Mouse (Mus musculus): Measurements from ENCODE around the gene Fbln7. TPM values are rescaled to one million over a fixed set of nuclear protein-coding genes. Genes with fewer than 3 reads are reported as not detected.
A peak's percentile ranks its signal among the peaks of the same experiment; 100 is the strongest.

Fbln7 gene
- polyA plus RNA-seq, 1 experiment, result 0.69 TPM

DNA sequence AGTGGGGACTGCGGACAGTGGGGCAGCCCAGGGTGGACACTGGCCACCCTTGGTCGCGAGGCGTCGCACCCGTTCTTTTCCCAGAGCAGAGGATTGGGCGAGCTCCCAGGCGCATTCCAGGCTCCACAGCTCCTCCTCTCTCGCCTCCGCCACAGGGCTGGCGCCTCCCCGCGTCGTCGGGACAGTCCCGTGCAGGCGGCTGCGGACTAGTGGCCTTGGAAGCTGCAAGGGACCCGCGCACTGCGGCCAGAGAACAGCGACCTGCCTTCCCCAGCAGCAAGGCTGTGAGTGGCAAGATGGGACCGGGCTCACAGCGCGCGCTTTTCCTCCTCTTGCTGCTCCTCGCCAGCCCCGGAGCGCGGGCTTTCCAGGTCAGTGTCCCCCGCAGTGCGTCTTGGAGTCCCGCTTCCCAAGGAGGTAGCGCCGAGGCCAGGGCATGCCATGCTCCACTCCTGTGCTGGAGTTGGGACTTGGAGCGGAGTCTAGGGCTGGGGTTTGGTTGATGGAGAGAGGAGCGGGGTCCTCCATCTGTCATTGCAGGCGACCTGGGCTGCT is 1.1 kb downstream of the Fbln7 start:
- Histone ChIP-seq H3K27me3 (ENCODE audit: control insufficient read depth, insufficient read depth, low read length) (peaks cover 4% of the 10 kb centered on the region; the same call in 1 of the 2 replicates), H3K27ac (ENCODE audit: control insufficient read depth, insufficient read depth, low read length) (no peak overlapping the region), H3K36me3 (ENCODE audit: control insufficient read depth, insufficient read depth, low read length) (no peaks in the 10 kb centered on the region), H3K4me3 (ENCODE audit: control insufficient read depth, insufficient read depth, low read length) (no peak overlapping the region), H3K4me1 (replicated peaks; ENCODE audit: control insufficient read depth, insufficient read depth, low read length) (no peaks in the 10 kb centered on the region)
- TF ChIP-seq POLR2A (IDR thresholded peaks at IDR 0.05; ENCODE audit: control insufficient read depth, extremely low read depth, insufficient read depth, low read length, poor library complexity), result no peak
- 0 out of 2 replicates have a peak, but pooled peaks have one; percentile 12 for TF ChIP-seq CTCF (IDR thresholded peaks at IDR 0.05; ENCODE audit: borderline replicate concordance, control insufficient read depth, extremely low read depth, insufficient read depth, low read length, poor library complexity)
- no peak for DNase-seq
- 10% methylated on average over 37 of the region's 38 CpGs for WGBS

DNA sequence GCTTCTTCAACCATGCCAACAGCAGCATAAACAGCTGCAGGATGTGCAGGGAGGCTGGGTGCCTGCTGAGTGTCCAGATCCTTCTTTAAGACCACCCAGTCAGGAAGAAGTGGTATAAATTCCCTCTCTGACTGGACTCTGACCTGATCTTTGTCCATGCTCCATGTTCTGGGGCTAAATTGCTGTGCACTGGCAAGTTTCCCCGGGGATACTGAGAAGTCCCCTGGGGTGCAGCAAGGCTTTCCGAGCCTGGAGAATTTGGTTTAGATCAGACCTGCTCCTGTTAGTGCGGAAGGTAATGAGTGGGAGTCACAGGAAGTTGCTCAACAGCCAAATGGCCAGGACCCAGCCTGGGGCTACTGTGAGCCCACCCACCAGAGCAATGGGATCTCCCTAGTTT is 2.3 kb downstream of the Fbln7 start:
- 58% methylated on average over 3 of the region's 3 CpGs for WGBS
- peaks cover 4% of the 10 kb centered on the region; the same call in 1 of the 2 replicates for H3K27me3 ChIP-seq (ENCODE audit: control insufficient read depth, insufficient read depth, low read length)
- no peaks in the 10 kb centered on the region for H3K4me1 ChIP-seq (replicated peaks; ENCODE audit: control insufficient read depth, insufficient read depth, low read length)
- no peaks in the 10 kb centered on the region for H3K36me3 ChIP-seq (ENCODE audit: control insufficient read depth, insufficient read depth, low read length)
- H3K4me3 ChIP-seq (ENCODE audit: control insufficient read depth, insufficient read depth, low read length), result no peak overlapping the region
- DNase-seq, result no peak
- no peak overlapping the region for H3K27ac ChIP-seq (ENCODE audit: control insufficient read depth, insufficient read depth, low read length)
- TF ChIP-seq POLR2A (IDR thresholded peaks at IDR 0.05; ENCODE audit: control insufficient read depth, extremely low read depth, insufficient read depth, low read length, poor library complexity) (no peak), CTCF (IDR thresholded peaks at IDR 0.05; ENCODE audit: borderline replicate concordance, control insufficient read depth, extremely low read depth, insufficient read depth, low read length, poor library complexity) (no peak)

DNA sequence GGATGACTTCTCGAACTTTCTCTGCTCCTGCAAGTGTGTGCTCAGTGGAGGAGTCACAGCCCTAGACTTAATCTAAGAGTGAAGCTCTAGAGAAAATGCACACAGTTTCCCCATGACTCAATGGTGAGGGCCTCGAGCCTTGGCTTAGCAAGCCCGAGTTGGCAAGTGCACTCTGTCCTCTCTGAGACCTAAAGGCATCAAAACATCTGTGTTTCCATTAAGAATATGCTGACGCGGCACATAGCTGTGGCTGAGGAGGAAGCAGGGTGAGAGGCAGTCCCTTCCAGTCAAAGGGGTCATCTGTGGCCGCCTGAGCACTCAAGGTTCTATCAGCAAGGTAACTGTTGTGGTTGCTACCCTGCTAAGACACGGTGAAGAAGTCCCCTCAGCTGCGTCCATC is 8.9 kb downstream of the Fbln7 start:
- H3K36me3 ChIP-seq (ENCODE audit: control insufficient read depth, insufficient read depth, low read length), result no peaks in the 10 kb centered on the region
- no peak for TF ChIP-seq POLR2A (IDR thresholded peaks at IDR 0.05; ENCODE audit: control insufficient read depth, extremely low read depth, insufficient read depth, low read length, poor library complexity)
- no peak for TF ChIP-seq CTCF (IDR thresholded peaks at IDR 0.05; ENCODE audit: borderline replicate concordance, control insufficient read depth, extremely low read depth, insufficient read depth, low read length, poor library complexity)
- WGBS, result 70% methylated on average over 8 of the region's 8 CpGs
- no peaks in the 10 kb centered on the region for H3K27me3 ChIP-seq (ENCODE audit: control insufficient read depth, insufficient read depth, low read length)
- no peak overlapping the region for H3K4me3 ChIP-seq (ENCODE audit: control insufficient read depth, insufficient read depth, low read length)
- no peak overlapping the region for H3K27ac ChIP-seq (ENCODE audit: control insufficient read depth, insufficient read depth, low read length)
- DNase-seq, result no peak
- H3K4me1 ChIP-seq (replicated peaks; ENCODE audit: control insufficient read depth, insufficient read depth, low read length), result no peaks in the 10 kb centered on the region

GRCm38 (mm10) chr2:128872256-128872655 is 9.5 kb downstream of the Fbln7 start:
- WGBS, result 95% methylated on average over 9 of the region's 9 CpGs
- no peak for DNase-seq
- H3K4me3 ChIP-seq (ENCODE audit: control insufficient read depth, insufficient read depth, low read length), result no peak overlapping the region
- TF ChIP-seq POLR2A (IDR thresholded peaks at IDR 0.05; ENCODE audit: control insufficient read depth, extremely low read depth, insufficient read depth, low read length, poor library complexity) (no peak), CTCF (IDR thresholded peaks at IDR 0.05; ENCODE audit: borderline replicate concordance, control insufficient read depth, extremely low read depth, insufficient read depth, low read length, poor library complexity) (no peak)
- no peaks in the 10 kb centered on the region for H3K27me3 ChIP-seq (ENCODE audit: control insufficient read depth, insufficient read depth, low read length)
- no peaks in the 10 kb centered on the region for H3K36me3 ChIP-seq (ENCODE audit: control insufficient read depth, insufficient read depth, low read length)
- H3K27ac ChIP-seq (ENCODE audit: control insufficient read depth, insufficient read depth, low read length), result no peak overlapping the region
- no peaks in the 10 kb centered on the region for H3K4me1 ChIP-seq (replicated peaks; ENCODE audit: control insufficient read depth, insufficient read depth, low read length)

DNA sequence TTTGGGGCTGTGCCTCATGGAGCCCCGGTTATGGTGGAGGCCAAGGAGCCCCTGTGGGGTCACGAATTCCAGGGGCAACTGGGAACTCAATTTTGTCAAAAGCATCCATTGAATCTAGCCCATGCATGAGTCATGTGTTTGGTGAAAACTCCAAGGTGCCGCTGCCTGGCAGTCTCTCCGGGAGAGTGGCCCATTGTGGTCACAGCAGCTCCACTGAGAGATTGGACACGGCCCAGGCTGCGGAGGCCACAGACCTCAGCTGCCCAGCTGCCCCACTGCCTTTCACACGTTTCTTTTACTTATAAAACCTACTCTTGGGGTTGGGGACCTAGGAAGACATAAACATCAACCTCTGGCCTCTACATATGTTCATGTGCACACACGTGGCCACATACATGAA is 12.7 kb downstream of the Fbln7 start:
- Histone ChIP-seq H3K4me1 (replicated peaks; ENCODE audit: control insufficient read depth, insufficient read depth, low read length) (no peaks in the 10 kb centered on the region), H3K27me3 (ENCODE audit: control insufficient read depth, insufficient read depth, low read length) (no peaks in the 10 kb centered on the region), H3K36me3 (ENCODE audit: control insufficient read depth, insufficient read depth, low read length) (no peaks in the 10 kb centered on the region), H3K4me3 (ENCODE audit: control insufficient read depth, insufficient read depth, low read length) (no peak overlapping the region), H3K27ac (ENCODE audit: control insufficient read depth, insufficient read depth, low read length) (no peak overlapping the region)
- TF ChIP-seq POLR2A (IDR thresholded peaks at IDR 0.05; ENCODE audit: control insufficient read depth, extremely low read depth, insufficient read depth, low read length, poor library complexity), result no peak
- TF ChIP-seq CTCF (IDR thresholded peaks at IDR 0.05; ENCODE audit: borderline replicate concordance, control insufficient read depth, extremely low read depth, insufficient read depth, low read length, poor library complexity), result no peak
- 82% methylated on average over 8 of the region's 8 CpGs for WGBS
- no peak for DNase-seq

DNA sequence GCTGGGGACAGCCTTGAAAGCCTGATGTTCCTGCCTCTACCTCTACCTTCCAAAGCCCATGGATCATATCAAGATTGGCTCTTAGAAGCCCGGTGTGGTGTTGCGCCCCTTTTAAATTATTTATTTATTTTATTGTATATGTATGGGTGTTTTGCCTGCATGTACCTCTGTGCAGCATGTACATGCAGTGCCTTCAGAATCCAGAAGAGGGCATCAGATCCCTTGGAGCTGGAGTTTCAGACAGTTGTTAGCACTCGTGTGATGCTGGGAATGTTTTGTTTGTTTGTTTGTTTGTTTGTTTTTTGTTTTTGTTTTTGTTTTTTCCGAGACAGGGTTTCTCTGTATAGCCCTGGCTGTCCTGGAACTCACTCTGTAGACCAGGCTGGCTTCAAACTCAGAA is 18.5 kb downstream of the Fbln7 start:
- TF ChIP-seq POLR2A (IDR thresholded peaks at IDR 0.05; ENCODE audit: control insufficient read depth, extremely low read depth, insufficient read depth, low read length, poor library complexity) (no peak), CTCF (IDR thresholded peaks at IDR 0.05; ENCODE audit: borderline replicate concordance, control insufficient read depth, extremely low read depth, insufficient read depth, low read length, poor library complexity) (no peak)
- peak; percentile 46 for DNase-seq
- no peak overlapping the region for H3K27ac ChIP-seq (ENCODE audit: control insufficient read depth, insufficient read depth, low read length)
- no peaks in the 10 kb centered on the region for H3K36me3 ChIP-seq (ENCODE audit: control insufficient read depth, insufficient read depth, low read length)
- H3K27me3 ChIP-seq (ENCODE audit: control insufficient read depth, insufficient read depth, low read length), result no peaks in the 10 kb centered on the region
- no peak overlapping the region for H3K4me3 ChIP-seq (ENCODE audit: control insufficient read depth, insufficient read depth, low read length)
- WGBS, result 70% methylated on average over 4 of the region's 4 CpGs
- H3K4me1 ChIP-seq (replicated peaks; ENCODE audit: control insufficient read depth, insufficient read depth, low read length), result no peaks in the 10 kb centered on the region

All from thymus, adult 2 months (tissue).